Mouse (Mus musculus) liver, embryonic 14.5 days (tissue): ENCODE measurements around the gene Tmed2.

ENCODE experiments used
- CTCF ChIP-seq: IDR thresholded peaks from 2 replicates; pipeline ENCODE4 v1.5.1; 2016; ENCODE audit warnings: antibody characterized with exemption, low read depth, control low read depth
- EP300 ChIP-seq: IDR thresholded peaks from 2 replicates; pipeline ENCODE4 v1.6.1; 2016; ENCODE audit warnings: antibody characterized with exemption, low read depth

- no peak for TF ChIP-seq CTCF
- TF ChIP-seq EP300 = no peak
These were observed 11.3 kb upstream of the Tmed2 start for GRCm38 (mm10) chr5:124529191-124529651.
